Mouse (Mus musculus): ENCODE data around the gene Gm11555.
"Not testable (repeated sequence)": the region's sequence is repeated elsewhere in the genome, so short reads cannot be mapped to it uniquely, and the experiment has no call there.

Gm11555 gene

GRCm38 (mm10) chr11:99603208-99603607 lies 46.8 kb downstream of the Gm11555 start, which contains the start of gene Gm11938:
TSS of gene Gm11938 (minus strand) at chr11:99603308.
- not testable (repeated sequence) for DNase-seq (ENCODE audit: extremely low read depth, low read depth)
